Mouse (Mus musculus) hindbrain, embryonic 15.5 days (tissue): ENCODE measurements around the gene Gm16181. TPM values are rescaled to one million over a fixed set of nuclear protein-coding genes. Genes with fewer than 3 reads are reported as not detected.
A peak's percentile ranks its signal among the peaks of the same experiment; 100 is the strongest.

Experiments
- ATAC-seq: fragments of 200-750 bp; cut with Nextera tagmentation; 2 replicates; pipeline ENCODE4 v1.8.0; 2017; ENCODE audit warnings: low read depth, moderate number of reproducible peaks, moderate TSS enrichment; ENCODE audit not compliant: low FRiP score
- H3K27ac ChIP-seq: fragments of 300-500 bp; sonication (generic); replicated peaks from 2 replicates; pipeline ENCODE4 v1.5.1; 2015; ENCODE audit warnings: mild to moderate bottlenecking, inconsistent platforms
- H3K27me3 ChIP-seq: fragments of 300-500 bp; sonication (generic); 2 replicates; pipeline ENCODE4 v1.6.1; 2015; ENCODE audit warnings: control low read depth, inconsistent platforms
- H3K36me3 ChIP-seq: fragments of 300-500 bp; sonication (generic); 2 replicates; pipeline ENCODE4 v1.6.1; 2015; ENCODE audit warnings: control low read depth, inconsistent platforms
- H3K4me1 ChIP-seq: fragments of 300-500 bp; sonication (generic); replicated peaks from 2 replicates; pipeline ENCODE4 v1.6.1; 2015; ENCODE audit warnings: control low read depth, inconsistent platforms
- H3K4me2 ChIP-seq: fragments of 300-500 bp; sonication (generic); 2 replicates; pipeline ENCODE4 v1.6.1; 2015; ENCODE audit warnings: moderate library complexity, mild to moderate bottlenecking, inconsistent platforms
- H3K4me3 ChIP-seq: fragments of 300-500 bp; sonication (generic); 2 replicates; pipeline ENCODE4 v1.5.1; 2015; ENCODE audit warnings: mild to moderate bottlenecking, inconsistent platforms
- H3K9ac ChIP-seq: fragments of 300-500 bp; sonication (generic); 2 replicates; pipeline ENCODE4 v1.6.1; 2015; ENCODE audit warnings: inconsistent platforms
- H3K9me3 ChIP-seq: fragments of 300-500 bp; sonication (generic); 2 replicates; pipeline ENCODE4 v1.6.1; 2016; ENCODE audit warnings: control low read depth, inconsistent platforms
- WGBS: fragments of 180-500 bp; shearing (Covaris S2); methylation state at CpG from one replicate; pipeline ENCODE4 v1.1.7; 2015; 5-methylcytosine and 5-hydroxymethylcytosine counted together
- polyA plus RNA-seq: library from polyadenylated mRNA; unstranded; fragments of >200 nt; fragmentation: Nextera tagmentation; extraction: Ambion mirVana; gene quantifications from 2 replicates; pipeline ENCODE4 v1.2.1, GENCODE M21; 2015

Gm16181 gene
- polyA plus RNA-seq, 1 experiment from 2014 or later = 0.43 TPM

- H3K27me3 ChIP-seq = peaks cover 42% of the 10 kb centered on the region
- no peaks in the 10 kb centered on the region for H3K36me3 ChIP-seq
- no peak overlapping the region for H3K27ac ChIP-seq
- no peak for ATAC-seq
- H3K4me1 ChIP-seq = peaks cover 10% of the 10 kb centered on the region
- WGBS = 32% methylated on average over 8 of the region's 8 CpGs
- H3K9me3 ChIP-seq = no peaks in the 10 kb centered on the region
- no peak overlapping the region for H3K4me2 ChIP-seq
- no peak overlapping the region for H3K4me3 ChIP-seq
- H3K9ac ChIP-seq = no peak overlapping the region
Observed at GRCm38 (mm10) chr17:35198946-35199345, 21.7 kb upstream of the Gm16181 start.

- Histone ChIP-seq H3K9me3 (no peaks in the 10 kb centered on the region), H3K27me3 (peaks cover 34% of the 10 kb centered on the region), H3K27ac (no peak overlapping the region), H3K4me2 (no peak overlapping the region), H3K9ac (no peak overlapping the region), H3K4me1 (peaks cover 9% of the 10 kb centered on the region), H3K4me3 (no peak overlapping the region), H3K36me3 (no peaks in the 10 kb centered on the region)
- WGBS = 87% methylated on average over 11 of the region's 11 CpGs
- no peak for ATAC-seq
Observed at GRCm38 (mm10) chr17:35200398-35200797, 20.2 kb upstream of the Gm16181 start.

- ATAC-seq = no peak
Observed at GRCm38 (mm10) chr17:35201128-35201527, 19.5 kb upstream of the Gm16181 start.

GRCm38 (mm10) chr17:35201787-35202186 is 18.8 kb upstream of the Gm16181 start, which contains the start of gene Tnf:
Gene Tnf, minus strand, starts transcription at chr17:35202007.
- Histone ChIP-seq H3K27me3 (peaks cover 22% of the 10 kb centered on the region; the same call in 1 of the 2 replicates), H3K27ac (no peak within 1 kb of the TSS), H3K4me1 (no peaks in the 10 kb centered on the region), H3K9me3 (no peaks in the 10 kb centered on the region), H3K4me2 (no peak within 1 kb of the TSS), H3K36me3 (no peaks in the 10 kb centered on the region), H3K4me3 (no peak within 1 kb of the TSS), H3K9ac (no peak within 1 kb of the TSS)
- WGBS = 50% methylated on average over 13 of the region's 13 CpGs
- no peak for ATAC-seq

More at GRCm38 (mm10) chr17:35201128-35201527, 19.5 kb upstream of the Gm16181 start:
- no peak overlapping the region for H3K4me3 ChIP-seq
- no peak overlapping the region for H3K4me2 ChIP-seq
- peaks cover 2% of the 10 kb centered on the region for H3K4me1 ChIP-seq
- no peaks in the 10 kb centered on the region for H3K9me3 ChIP-seq
- no peaks in the 10 kb centered on the region for H3K36me3 ChIP-seq
- H3K27me3 ChIP-seq = peaks cover 28% of the 10 kb centered on the region
- no peak overlapping the region for H3K9ac ChIP-seq
- 71% methylated on average over 11 of the region's 11 CpGs for WGBS
- no peak overlapping the region for H3K27ac ChIP-seq

- Histone ChIP-seq H3K4me2 (no peak overlapping the region), H3K9ac (no peak overlapping the region), H3K9me3 (no peaks in the 10 kb centered on the region), H3K4me1 (no peaks in the 10 kb centered on the region), H3K36me3 (no peaks in the 10 kb centered on the region), H3K27ac (no peak overlapping the region), H3K4me3 (no peak overlapping the region), H3K27me3 (0 out of 2 replicates have a peak, but pooled peaks cover 17% of the 10 kb centered on the region)
- 91% methylated on average over 4 of the region's 4 CpGs for WGBS
- ATAC-seq = no peak
Observed at GRCm38 (mm10) chr17:35202442-35202841, 18.2 kb upstream of the Gm16181 start.

- Histone ChIP-seq H3K4me3 (no peak within 1 kb of the TSS), H3K4me2 (0 out of 2 replicates have a peak within 1 kb of the TSS, but pooled peaks have one; percentile 6), H3K9me3 (no peaks in the 10 kb centered on the region), H3K9ac (no peak within 1 kb of the TSS), H3K36me3 (no peaks in the 10 kb centered on the region), H3K27me3 (0 out of 2 replicates have a peak, but pooled peaks cover 17% of the 10 kb centered on the region), H3K4me1 (no peaks in the 10 kb centered on the region), H3K27ac (no peak within 1 kb of the TSS)
- no peak for ATAC-seq
- 27% methylated on average over 20 of the region's 20 CpGs for WGBS
Observed at GRCm38 (mm10) chr17:35204494-35205379, 15.9 kb upstream of the Gm16181 start, which contains the start of gene Lta. Gene Lta, minus strand, starts transcription at chr17:35205351.

GRCm38 (mm10) chr17:35205380-35205769 is 15.3 kb upstream of the Gm16181 start:
- Histone ChIP-seq H3K27ac (no peak overlapping the region), H3K9me3 (no peaks in the 10 kb centered on the region), H3K36me3 (no peaks in the 10 kb centered on the region), H3K4me1 (no peaks in the 10 kb centered on the region), H3K27me3 (0 out of 2 replicates have a peak, but pooled peaks cover 17% of the 10 kb centered on the region), H3K9ac (no peak overlapping the region), H3K4me3 (no peak overlapping the region), H3K4me2 (0 out of 2 replicates have a peak overlapping the region, but pooled peaks have one; percentile 6)
- 59% methylated on average over 10 of the region's 10 CpGs for WGBS
- ATAC-seq = no peak

GRCm38 (mm10) chr17:35209785-35210535 is 10.7 kb upstream of the Gm16181 start:
- ATAC-seq = no peak
- Histone ChIP-seq H3K4me2 (no peak overlapping the region), H3K9me3 (no peaks in the 10 kb centered on the region), H3K9ac (no peak overlapping the region), H3K4me3 (no peak overlapping the region), H3K4me1 (no peaks in the 10 kb centered on the region), H3K27ac (no peak overlapping the region), H3K36me3 (no peaks in the 10 kb centered on the region), H3K27me3 (0 out of 2 replicates have a peak, but pooled peaks cover 3% of the 10 kb centered on the region)
- 69% methylated on average over 12 of the region's 12 CpGs for WGBS

GRCm38 (mm10) chr17:35210593-35210992 is 10.0 kb upstream of the Gm16181 start:
- no peaks in the 10 kb centered on the region for H3K4me1 ChIP-seq
- H3K4me2 ChIP-seq = no peak overlapping the region
- H3K9ac ChIP-seq = no peak overlapping the region
- H3K36me3 ChIP-seq = no peaks in the 10 kb centered on the region
- no peak for ATAC-seq
- no peaks in the 10 kb centered on the region for H3K9me3 ChIP-seq
- no peaks in the 10 kb centered on the region for H3K27me3 ChIP-seq
- no peak overlapping the region for H3K27ac ChIP-seq
- H3K4me3 ChIP-seq = no peak overlapping the region
- WGBS = 87% methylated on average over 3 of the region's 3 CpGs

- Histone ChIP-seq H3K36me3 (no peaks in the 10 kb centered on the region), H3K27me3 (no peaks in the 10 kb centered on the region), H3K9me3 (no peaks in the 10 kb centered on the region), H3K4me2 (no peak overlapping the region), H3K4me1 (no peaks in the 10 kb centered on the region), H3K27ac (no peak overlapping the region), H3K9ac (no peak overlapping the region), H3K4me3 (no peak overlapping the region)
- no peak for ATAC-seq
- WGBS = 96% methylated on average over 5 of the region's 5 CpGs
Observed at GRCm38 (mm10) chr17:35213071-35213470, 7.6 kb upstream of the Gm16181 start.

GRCm38 (mm10) chr17:35218516-35219193 is 2.0 kb upstream of the Gm16181 start:
- no peaks in the 10 kb centered on the region for H3K4me1 ChIP-seq
- H3K4me3 ChIP-seq = no peak overlapping the region
- peaks cover 13% of the 10 kb centered on the region for H3K36me3 ChIP-seq
- no peaks in the 10 kb centered on the region for H3K27me3 ChIP-seq
- no peak overlapping the region for H3K4me2 ChIP-seq
- no peaks in the 10 kb centered on the region for H3K9me3 ChIP-seq
- no peak for ATAC-seq
- no peak overlapping the region for H3K9ac ChIP-seq
- WGBS = 79% methylated on average over 18 of the region's 18 CpGs
- no peak overlapping the region for H3K27ac ChIP-seq
